Mouse (Mus musculus): ENCODE results near the gene Ephb1. TPM values are rescaled to one million over a fixed set of nuclear protein-coding genes. Genes with fewer than 3 reads are reported as not detected.

Gene Ephb1
- polyA plus RNA-seq, 1 experiment = 0.11 TPM

GRCm38 (mm10) chr9:101971806-101972205 is 382.7 kb downstream of the Ephb1 start:
- H3K4me3 ChIP-seq (replicated peaks) = peak overlapping the region; percentile 83
- H3K9me3 ChIP-seq = no peaks in the 10 kb centered on the region
- H3K4me1 ChIP-seq = peaks cover 64% of the 10 kb centered on the region
- no peaks in the 10 kb centered on the region for H3K27me3 ChIP-seq (replicated peaks)
- H3K36me3 ChIP-seq (replicated peaks; ENCODE audit: low read length) = no peaks in the 10 kb centered on the region
- no peak for TF ChIP-seq FLI1 (IDR thresholded peaks at IDR 0.05; ENCODE audit: low read length)
- TF ChIP-seq GATA1 (IDR thresholded peaks at IDR 0.05; ENCODE audit: borderline replicate concordance, low read length) = no peak

GRCm38 (mm10) chr9:101956228-101956627 is 398.3 kb downstream of the Ephb1 start:
- Histone ChIP-seq H3K27me3 (replicated peaks) (peaks cover 8% of the 10 kb centered on the region), H3K9me3 (no peaks in the 10 kb centered on the region)
- TF ChIP-seq FLI1 (IDR thresholded peaks at IDR 0.05; ENCODE audit: low read length) (no peak), GATA1 (IDR thresholded peaks at IDR 0.05; ENCODE audit: borderline replicate concordance, low read length) (no peak)

GRCm38 (mm10) chr9:101954529-101954928 is 400.0 kb downstream of the Ephb1 start:
- Histone ChIP-seq H3K4me3 (replicated peaks) (no peak overlapping the region), H3K9me3 (no peaks in the 10 kb centered on the region), H3K4me1 (peaks cover 25% of the 10 kb centered on the region), H3K36me3 (replicated peaks; ENCODE audit: low read length) (no peaks in the 10 kb centered on the region), H3K27me3 (replicated peaks) (peaks cover 8% of the 10 kb centered on the region)
- no peak for TF ChIP-seq GATA1 (IDR thresholded peaks at IDR 0.05; ENCODE audit: borderline replicate concordance, low read length)
- no peak for TF ChIP-seq FLI1 (IDR thresholded peaks at IDR 0.05; ENCODE audit: low read length)

More at GRCm38 (mm10) chr9:101956228-101956627, 398.3 kb downstream of the Ephb1 start:
- peaks cover 20% of the 10 kb centered on the region for H3K4me1 ChIP-seq
- no peak overlapping the region for H3K4me3 ChIP-seq (replicated peaks)
- H3K36me3 ChIP-seq (replicated peaks; ENCODE audit: low read length) = no peaks in the 10 kb centered on the region

GRCm38 (mm10) chr9:101950101-101950500 is 404.4 kb downstream of the Ephb1 start:
- no peaks in the 10 kb centered on the region for H3K36me3 ChIP-seq (replicated peaks; ENCODE audit: low read length)
- TF ChIP-seq GATA1 (IDR thresholded peaks at IDR 0.05; ENCODE audit: borderline replicate concordance, low read length) (no peak), FLI1 (IDR thresholded peaks at IDR 0.05; ENCODE audit: low read length) (no peak)
- H3K27me3 ChIP-seq (replicated peaks) = peaks cover 5% of the 10 kb centered on the region
- peaks cover 33% of the 10 kb centered on the region for H3K4me1 ChIP-seq
- no peaks in the 10 kb centered on the region for H3K9me3 ChIP-seq
- no peak overlapping the region for H3K4me3 ChIP-seq (replicated peaks)

- no peak for TF ChIP-seq GATA1 (IDR thresholded peaks at IDR 0.05; ENCODE audit: borderline replicate concordance, low read length)
- TF ChIP-seq FLI1 (IDR thresholded peaks at IDR 0.05; ENCODE audit: low read length) = no peak
- no peaks in the 10 kb centered on the region for H3K27me3 ChIP-seq (replicated peaks)
- H3K4me1 ChIP-seq = peaks cover 54% of the 10 kb centered on the region
- no peaks in the 10 kb centered on the region for H3K36me3 ChIP-seq (replicated peaks; ENCODE audit: low read length)
- no peaks in the 10 kb centered on the region for H3K9me3 ChIP-seq
- no peak overlapping the region for H3K4me3 ChIP-seq (replicated peaks)
Measured at GRCm38 (mm10) chr9:101945814-101946213, 408.7 kb downstream of the Ephb1 start.

- no peaks in the 10 kb centered on the region for H3K36me3 ChIP-seq (replicated peaks; ENCODE audit: low read length)
- H3K4me1 ChIP-seq = peaks cover 58% of the 10 kb centered on the region
- no peak for TF ChIP-seq FLI1 (IDR thresholded peaks at IDR 0.05; ENCODE audit: low read length)
- no peak for TF ChIP-seq GATA1 (IDR thresholded peaks at IDR 0.05; ENCODE audit: borderline replicate concordance, low read length)
- no peaks in the 10 kb centered on the region for H3K9me3 ChIP-seq
- no peaks in the 10 kb centered on the region for H3K27me3 ChIP-seq (replicated peaks)
- H3K4me3 ChIP-seq (replicated peaks) = no peak overlapping the region
Measured at GRCm38 (mm10) chr9:101945326-101945725, 409.2 kb downstream of the Ephb1 start.

- H3K4me1 ChIP-seq = peaks cover 75% of the 10 kb centered on the region
- TF ChIP-seq GATA1 (IDR thresholded peaks at IDR 0.05; ENCODE audit: borderline replicate concordance, low read length) (no peak), FLI1 (IDR thresholded peaks at IDR 0.05; ENCODE audit: low read length) (no peak)
- peaks cover 16% of the 10 kb centered on the region for H3K9me3 ChIP-seq
- no peaks in the 10 kb centered on the region for H3K27me3 ChIP-seq (replicated peaks)
- H3K36me3 ChIP-seq (replicated peaks; ENCODE audit: low read length) = peaks cover 8% of the 10 kb centered on the region
- H3K4me3 ChIP-seq (replicated peaks) = peak overlapping the region; percentile 0
Measured at GRCm38 (mm10) chr9:101942058-101942669, 412.3 kb downstream of the Ephb1 start.

GRCm38 (mm10) chr9:101940182-101940581 is 414.3 kb downstream of the Ephb1 start:
- Histone ChIP-seq H3K4me3 (replicated peaks) (no peak overlapping the region), H3K27me3 (replicated peaks) (no peaks in the 10 kb centered on the region), H3K4me1 (peaks cover 65% of the 10 kb centered on the region), H3K9me3 (peaks cover 16% of the 10 kb centered on the region), H3K36me3 (replicated peaks; ENCODE audit: low read length) (peaks cover 8% of the 10 kb centered on the region)
- no peak for TF ChIP-seq GATA1 (IDR thresholded peaks at IDR 0.05; ENCODE audit: borderline replicate concordance, low read length)

- Histone ChIP-seq H3K9me3 (peaks cover 16% of the 10 kb centered on the region), H3K4me3 (replicated peaks) (no peak overlapping the region), H3K36me3 (replicated peaks; ENCODE audit: low read length) (peaks cover 8% of the 10 kb centered on the region), H3K27me3 (replicated peaks) (peaks cover 2% of the 10 kb centered on the region), H3K4me1 (peaks cover 68% of the 10 kb centered on the region)
- TF ChIP-seq GATA1 (IDR thresholded peaks at IDR 0.05; ENCODE audit: borderline replicate concordance, low read length) (no peak), FLI1 (IDR thresholded peaks at IDR 0.05; ENCODE audit: low read length) (no peak)
Measured at GRCm38 (mm10) chr9:101939006-101939405, 415.5 kb downstream of the Ephb1 start.

- H3K27me3 ChIP-seq (replicated peaks) = peaks cover 2% of the 10 kb centered on the region
- peaks cover 73% of the 10 kb centered on the region for H3K4me1 ChIP-seq
- TF ChIP-seq GATA1 (IDR thresholded peaks at IDR 0.05; ENCODE audit: borderline replicate concordance, low read length) = no peak
- TF ChIP-seq FLI1 (IDR thresholded peaks at IDR 0.05; ENCODE audit: low read length) = no peak
- H3K4me3 ChIP-seq (replicated peaks) = no peak overlapping the region
- peaks cover 8% of the 10 kb centered on the region for H3K36me3 ChIP-seq (replicated peaks; ENCODE audit: low read length)
- peaks cover 16% of the 10 kb centered on the region for H3K9me3 ChIP-seq
Measured at GRCm38 (mm10) chr9:101938066-101938465, 416.4 kb downstream of the Ephb1 start.

Measured in megakaryocyte, embryonic 14.5 days (primary cell).